In genomic region chr2:70967216-70967615, GRCm38 (mm10) we compare ENCODE assay signal across 20 mouse cellular contexts.
DNase-seq lines count a peak whose midpoint lies in the region; ATAC-seq and TF ChIP-seq lines count a peak whose summit lies in the region.
"Had no signal": no experiment of that assay in that cellular context is flagged by ENCODE, and none has a peak within 500 bp of the region (broad histone marks: within the 10 kb centered on the region; RNA-seq: fewer than 3 reads in every experiment).

No protein-coding gene starts in this region.

- ATAC-seq in megakaryocyte-erythroid progenitor cell, adult 5-6 weeks (replicated peaks; ENCODE audit: low FRiP score, low TSS enrichment, poor library complexity, severe bottlenecking) = no peak
- ATAC-seq in erythroblast, adult 5-6 weeks (replicated peaks; ENCODE audit: low FRiP score, poor library complexity, severe bottlenecking) = no peak
- ATAC-seq: CD4-positive, CD25-positive, alpha-beta regulatory T cell, adult 4 months; forebrain, embryonic 14.5 days had no signal

- H3K4me3 ChIP-seq in thymus, adult 2 months (ENCODE audit: control insufficient read depth, insufficient read depth, low read length) = no peak overlapping the region
- H3K4me3 ChIP-seq in macrophage (ENCODE audit: inconsistent target) = no peak overlapping the region
- H3K4me3 ChIP-seq: erythroblast, embryonic 14.5 days; forebrain, embryonic 10.5 days; heart, adult 2 months; heart, embryonic 12.5 days; hindbrain, embryonic 10.5 days had no signal

- 10% methylated on average over 1 of the region's 1 CpGs for WGBS in thymus, adult 2 months
- WGBS in macrophage (ENCODE audit: missing documents) = 0% methylated on average over 1 of the region's 1 CpGs

- no peak for TF ChIP-seq CTCF in thymus, adult 2 months (IDR thresholded peaks at IDR 0.05; ENCODE audit: borderline replicate concordance, control insufficient read depth, extremely low read depth, insufficient read depth, low read length, poor library complexity)

- peaks cover 8% of the 10 kb centered on the region for H3K36me3 ChIP-seq in thymus, adult 2 months (ENCODE audit: control insufficient read depth, insufficient read depth, low read length)
- no peaks in the 10 kb centered on the region for H3K36me3 ChIP-seq in macrophage (ENCODE audit: inconsistent target)
- H3K36me3 ChIP-seq: forebrain, embryonic 10.5 days had no signal

- peaks cover 11% of the 10 kb centered on the region; the same call in 1 of the 2 replicates for H3K79me2 ChIP-seq in macrophage (ENCODE audit: inconsistent target)

- no peak overlapping the region for H3K27ac ChIP-seq in thymus, adult 2 months (ENCODE audit: control insufficient read depth, insufficient read depth, low read length)
- peak overlapping the region; percentile 93 for H3K27ac ChIP-seq in macrophage
- H3K27ac ChIP-seq: forebrain, embryonic 10.5 days; heart, adult 2 months; hindbrain, embryonic 10.5 days; hindbrain, embryonic 14.5 days had no signal

- no peak for TF ChIP-seq POLR2A in thymus, adult 2 months (IDR thresholded peaks at IDR 0.05; ENCODE audit: control insufficient read depth, extremely low read depth, insufficient read depth, low read length, poor library complexity)

- peak; percentile 56 for DNase-seq in thymus, adult 2 months
- DNase-seq in thymus, postnatal 4 days = no peak
- DNase-seq in thymus, postnatal 14 days = peak; percentile 59
- no peak for DNase-seq in right cerebral cortex, postnatal 10 days (ENCODE audit: low spot score in 2 of 2)
- DNase-seq: adrenal gland, postnatal 14 days; cerebellum, adult 18-20 months; cerebellum, adult 9-11 months; cerebellum, postnatal 36 days; gastrocnemius, postnatal 10 days; heart, adult 2 months had no signal

- H3K27me3 ChIP-seq in thymus, adult 2 months (ENCODE audit: control insufficient read depth, insufficient read depth, low read length) = no peaks in the 10 kb centered on the region
- H3K27me3 ChIP-seq: heart, embryonic 12.5 days had no signal

- H3K4me1 ChIP-seq in thymus, adult 2 months (replicated peaks; ENCODE audit: control insufficient read depth, insufficient read depth, low read length) = peaks cover 9% of the 10 kb centered on the region
- H3K4me1 ChIP-seq: hindbrain, embryonic 10.5 days had no signal

Comparison
In these comparisons a context has a peak if more than half of its experiments do, and no peak if none do; other contexts are left out.
1. DNase-seq: peak in thymus, adult 2 months (single experiment) and thymus, postnatal 14 days (single experiment); none in thymus, postnatal 4 days (single experiment) and right cerebral cortex, postnatal 10 days (0 of 2).